Mouse (Mus musculus) stomach, postnatal 0 days (tissue): ENCODE measurements around the gene Uqcc1. TPM values are rescaled to one million over a fixed set of nuclear protein-coding genes. Genes with fewer than 3 reads are reported as not detected.
A peak's percentile ranks its signal among the peaks of the same experiment; 100 is the strongest.

ENCODE experiments used
- ATAC-seq: fragments of 200-750 bp; cut with Nextera tagmentation; 2 replicates; pipeline ENCODE4 v1.8.0; 2017; ENCODE audit not compliant: low FRiP score, low TSS enrichment
- DNase-seq: peaks from one replicate; pipeline ENCODE4 v3.0.0-alpha.2; 2016; ENCODE audit warnings: low spot score
- H3K27ac ChIP-seq: fragments of 300-500 bp; sonication (generic); replicated peaks from 2 replicates; pipeline ENCODE4 v1.5.1; 2014; ENCODE audit warnings: mild to moderate bottlenecking, control low read depth
- H3K27me3 ChIP-seq: fragments of 300-500 bp; sonication (generic); 2 replicates; pipeline ENCODE4 v1.6.1; 2014; ENCODE audit warnings: low read length; ENCODE audit not compliant: control insufficient read depth, insufficient read depth
- H3K36me3 ChIP-seq: fragments of 300-500 bp; sonication (generic); 2 replicates; pipeline ENCODE4 v1.6.1; 2014; ENCODE audit warnings: low read length, mixed read lengths; ENCODE audit not compliant: control insufficient read depth, insufficient read depth
- H3K4me1 ChIP-seq: fragments of 300-500 bp; sonication (generic); replicated peaks from 2 replicates; pipeline ENCODE4 v1.6.1; 2014; ENCODE audit warnings: antibody characterized with exemption; ENCODE audit not compliant: control insufficient read depth, insufficient read depth
- H3K4me2 ChIP-seq: fragments of 300-500 bp; sonication (generic); replicated peaks from 2 replicates; pipeline ENCODE4 v1.6.1; 2014; ENCODE audit warnings: low read depth, mild to moderate bottlenecking, control low read depth, moderate library complexity
- H3K4me3 ChIP-seq: fragments of 300-500 bp; sonication (generic); 2 replicates; pipeline ENCODE4 v1.5.1; 2014; ENCODE audit warnings: low read depth, low read length, control low read depth
- H3K9ac ChIP-seq: fragments of 300-500 bp; sonication (generic); 2 replicates; pipeline ENCODE4 v1.6.1; 2014; ENCODE audit warnings: mild to moderate bottlenecking, low read length, control low read depth, mixed read lengths
- H3K9me3 ChIP-seq: fragments of 300-500 bp; sonication (generic); 2 replicates; pipeline ENCODE4 v1.6.1; 2016; ENCODE audit warnings: low read length; ENCODE audit not compliant: control insufficient read depth
- CTCF ChIP-seq: IDR thresholded peaks from 2 replicates; pipeline ENCODE4 v1.5.1; 2016; ENCODE audit warnings: antibody characterized with exemption, low read depth, mild to moderate bottlenecking, moderate library complexity
- EP300 ChIP-seq: optimal IDR thresholded peaks from 2 replicates; pipeline ENCODE3; 2016; ENCODE audit warnings: antibody characterized with exemption
- WGBS: fragments of 180-500 bp; shearing (Covaris S2); extraction: QIAGEN DNeasy Blood & Tissue Kit; methylation state at CpG from one replicate; pipeline ENCODE4 v1.1.7; 2014; 5-methylcytosine and 5-hydroxymethylcytosine counted together
- polyA plus RNA-seq: library from polyadenylated mRNA; unstranded; fragments of >200 nt; fragmentation: Nextera tagmentation; extraction: Ambion mirVana; gene quantifications from 2 replicates; pipeline ENCODE4 v1.2.1, GENCODE M21; 2015

The Uqcc1 gene
- polyA plus RNA-seq, 1 experiment from 2014 or later: 41.9 TPM

DNA sequence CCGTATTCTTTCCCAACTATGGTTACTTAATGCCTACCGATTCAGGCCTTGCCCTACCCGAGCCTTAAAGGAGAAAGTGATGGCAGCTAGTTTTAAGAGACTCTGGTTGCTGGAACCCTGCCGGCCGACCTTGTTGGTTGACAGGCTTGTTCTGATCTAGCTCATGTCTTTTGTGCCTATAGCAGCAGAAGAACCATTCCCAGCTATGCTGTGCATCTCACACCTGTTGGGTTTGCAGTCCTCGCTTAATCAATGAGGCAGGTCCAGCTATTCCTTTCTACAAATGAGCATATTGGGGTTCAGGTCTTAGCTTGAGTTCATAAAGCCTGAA, 124.2 kb downstream of the Uqcc1 start:
- Histone ChIP-seq H3K4me2 (no peak overlapping the region), H3K9ac (no peak overlapping the region), H3K9me3 (no peaks in the 10 kb centered on the region), H3K4me3 (no peak overlapping the region), H3K27ac (no peak overlapping the region), H3K36me3 (no peaks in the 10 kb centered on the region), H3K4me1 (no peaks in the 10 kb centered on the region), H3K27me3 (no peaks in the 10 kb centered on the region)
- no peak for DNase-seq
- ATAC-seq: no peak
- TF ChIP-seq EP300: no peak
- 79% methylated on average over 6 of the region's 6 CpGs for WGBS

DNA sequence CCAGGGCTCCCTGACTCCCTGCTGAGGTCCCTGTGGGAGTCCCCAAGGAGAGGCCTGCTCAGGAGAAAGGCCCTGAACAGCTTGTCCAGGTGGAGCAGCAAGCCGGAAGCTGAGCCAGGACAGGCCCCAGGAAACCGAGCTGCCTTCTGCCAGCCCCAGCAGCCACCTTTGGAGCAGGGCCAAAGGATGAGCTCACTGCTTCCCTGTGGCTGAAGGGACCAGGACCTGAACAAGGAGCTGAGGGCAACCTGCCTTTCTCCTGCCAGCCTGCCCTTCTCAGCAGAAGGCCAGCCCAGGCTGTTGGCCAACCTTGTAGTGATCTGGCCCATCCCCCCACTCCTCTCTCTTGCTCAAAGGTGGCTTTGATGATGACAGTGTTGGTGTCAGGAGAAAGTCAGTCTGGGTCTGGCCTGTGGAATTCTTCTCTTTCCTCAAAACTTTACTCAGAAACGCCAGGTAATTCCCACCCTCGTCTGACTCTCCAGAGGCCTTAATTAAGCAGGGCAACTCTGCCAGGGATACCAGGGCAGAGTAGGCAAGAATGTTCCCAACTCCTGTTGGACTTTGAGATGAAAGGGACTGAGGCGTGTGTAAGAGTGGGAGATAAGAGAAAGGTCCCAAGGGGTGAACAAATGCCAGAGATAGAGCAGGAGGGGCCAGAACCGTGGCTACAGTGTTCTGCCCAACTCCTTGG, 124.7 kb downstream of the Uqcc1 start:
- Histone ChIP-seq H3K4me1 (no peaks in the 10 kb centered on the region), H3K27ac (no peak overlapping the region), H3K4me2 (no peak overlapping the region), H3K9ac (no peak overlapping the region), H3K27me3 (no peaks in the 10 kb centered on the region), H3K9me3 (no peaks in the 10 kb centered on the region), H3K36me3 (no peaks in the 10 kb centered on the region), H3K4me3 (no peak overlapping the region)
- 38% methylated on average over 6 of the region's 6 CpGs for WGBS
- ATAC-seq: peak; percentile 55; the same call in 1 of the 2 replicates
- peak; percentile 66 for DNase-seq
- TF ChIP-seq EP300: no peak
- TF ChIP-seq CTCF: no peak

DNA sequence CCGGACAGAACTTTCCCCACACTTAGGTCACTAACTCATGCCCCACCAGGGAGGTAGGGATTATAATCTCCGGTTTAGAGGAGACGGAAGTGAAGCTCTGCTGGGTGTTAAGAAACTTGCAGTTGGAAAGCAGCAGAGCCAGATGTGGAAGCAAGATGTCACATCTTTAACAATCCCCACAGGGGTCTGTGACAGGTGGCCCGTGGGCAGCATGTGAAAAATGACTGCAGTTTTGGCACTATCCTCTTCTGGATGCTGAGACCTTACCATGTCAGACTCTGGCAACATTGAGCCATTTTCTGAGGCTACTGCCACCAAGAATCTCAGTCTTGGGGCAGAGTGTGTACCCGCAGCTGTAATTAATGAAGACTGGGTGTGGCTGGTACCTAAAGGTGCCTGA, 126.1 kb downstream of the Uqcc1 start:
- 57% methylated on average over 5 of the region's 5 CpGs for WGBS
- no peak overlapping the region for H3K4me3 ChIP-seq
- H3K4me2 ChIP-seq: no peak overlapping the region
- H3K9ac ChIP-seq: no peak overlapping the region
- TF ChIP-seq EP300 (no peak), CTCF (no peak)
- no peak overlapping the region for H3K27ac ChIP-seq
- no peaks in the 10 kb centered on the region for H3K27me3 ChIP-seq
- ATAC-seq (no peak), DNase-seq (no peak)
- no peaks in the 10 kb centered on the region for H3K4me1 ChIP-seq
- no peaks in the 10 kb centered on the region for H3K9me3 ChIP-seq
- H3K36me3 ChIP-seq: no peaks in the 10 kb centered on the region

DNA sequence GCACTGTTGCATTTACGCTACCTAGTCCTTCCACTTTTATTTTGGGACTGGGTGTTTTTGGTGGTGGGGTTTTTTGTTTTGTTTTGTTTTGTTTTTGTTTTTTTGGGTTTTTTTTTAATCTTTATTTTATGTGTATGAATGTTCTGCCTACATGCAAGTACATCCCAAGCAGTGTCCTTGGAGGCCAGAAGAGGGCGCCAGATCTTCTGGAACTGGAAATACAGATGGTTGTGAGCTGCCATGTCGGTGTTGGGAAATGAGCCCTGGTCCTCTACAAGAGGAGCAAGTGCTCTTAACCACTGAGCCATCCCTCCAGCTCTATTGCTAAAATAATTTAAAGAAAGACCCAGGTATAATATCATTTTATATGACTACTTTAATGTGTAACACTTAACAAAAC, 127.3 kb downstream of the Uqcc1 start:
- no peak for TF ChIP-seq EP300
- peak; percentile 53 for TF ChIP-seq CTCF
- no peaks in the 10 kb centered on the region for H3K4me1 ChIP-seq
- H3K27me3 ChIP-seq: no peaks in the 10 kb centered on the region
- DNase-seq (no peak), ATAC-seq (no peak)
- H3K9ac ChIP-seq: no peak overlapping the region
- no peak overlapping the region for H3K27ac ChIP-seq
- H3K4me2 ChIP-seq: no peak overlapping the region
- H3K9me3 ChIP-seq: no peaks in the 10 kb centered on the region
- H3K36me3 ChIP-seq: no peaks in the 10 kb centered on the region
- no peak overlapping the region for H3K4me3 ChIP-seq
- 55% methylated on average over 3 of the region's 3 CpGs for WGBS

DNA sequence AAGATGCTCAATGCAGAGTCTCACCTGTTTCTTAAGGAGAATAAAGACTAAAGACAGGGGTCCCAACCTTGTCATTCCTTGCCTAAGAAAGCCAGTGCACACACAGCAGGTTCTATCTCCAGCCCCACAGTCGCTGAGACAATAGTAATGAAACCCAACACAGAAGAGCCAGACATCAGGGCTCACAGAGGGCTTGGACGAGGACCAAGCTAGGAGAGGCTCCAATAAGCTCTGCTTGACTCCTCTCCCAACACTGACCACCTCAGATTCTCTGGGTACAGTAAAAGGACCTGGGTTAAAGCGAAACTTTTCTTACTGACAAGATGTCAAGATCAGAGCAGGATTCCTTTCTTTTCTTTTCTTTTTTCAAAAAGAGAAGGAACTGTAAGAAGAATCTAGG, 131.5 kb downstream of the Uqcc1 start:
- WGBS: 50% methylated on average over 3 of the region's 3 CpGs
- Histone ChIP-seq H3K27me3 (no peaks in the 10 kb centered on the region), H3K4me3 (no peak overlapping the region), H3K36me3 (no peaks in the 10 kb centered on the region), H3K4me1 (no peaks in the 10 kb centered on the region), H3K27ac (no peak overlapping the region), H3K9me3 (no peaks in the 10 kb centered on the region), H3K9ac (no peak overlapping the region), H3K4me2 (no peak overlapping the region)
- TF ChIP-seq CTCF (no peak), EP300 (no peak)
- DNase-seq (no peak), ATAC-seq (no peak)

Other genes with a start within 250 kb of the Uqcc1 start
- gene Trpc4ap, start 237.9 kb downstream of the Uqcc1 start, polyA plus RNA-seq: 66.5 and 68.4 TPM in 2 replicates
- gene Edem2, start 200.8 kb downstream of the Uqcc1 start, polyA plus RNA-seq: 64.9 and 65.7 TPM in 2 replicates
- not detected in 2 replicates for gene Gm17581, start 194.4 kb downstream of the Uqcc1 start, polyA plus RNA-seq
- 12.2 and 14.3 TPM in 2 replicates for gene Procr, start 179.2 kb downstream of the Uqcc1 start, polyA plus RNA-seq
- 0.21 and 0.23 TPM in 2 replicates for gene Mmp24, start 155.0 kb downstream of the Uqcc1 start, polyA plus RNA-seq
- 26.8 and 29.8 TPM in 2 replicates for gene BC029722, start 110.9 kb downstream of the Uqcc1 start, polyA plus RNA-seq
- gene Eif6, start 103.4 kb downstream of the Uqcc1 start, polyA plus RNA-seq: 310 and 318 TPM in 2 replicates
- gene Fam83c, start 95.5 kb downstream of the Uqcc1 start, polyA plus RNA-seq: 2.7 and 4.4 TPM in 2 replicates
- gene Gm15557, start 10.4 kb upstream of the Uqcc1 start, polyA plus RNA-seq: not detected in 2 replicates
- 1.6 and 1.8 TPM in 2 replicates for gene Gdf5, start 15.1 kb upstream of the Uqcc1 start, polyA plus RNA-seq
- 4.0 and 4.6 TPM in 2 replicates for gene Cep250, start 26.1 kb upstream of the Uqcc1 start, polyA plus RNA-seq
- gene 6430550D23Rik, start 77.7 kb upstream of the Uqcc1 start, polyA plus RNA-seq: 0.65 and 0.76 TPM in 2 replicates
- gene Ergic3, start 77.7 kb upstream of the Uqcc1 start, polyA plus RNA-seq: 138 and 144 TPM in 2 replicates
- gene Fer1l4, start 122.6 kb upstream of the Uqcc1 start, polyA plus RNA-seq: 10.1 and 11.7 TPM in 2 replicates
- 2.7 and 3.0 TPM in 2 replicates for gene Spag4, start 134.9 kb upstream of the Uqcc1 start, polyA plus RNA-seq
- gene Cpne1, start 181.7 kb upstream of the Uqcc1 start, polyA plus RNA-seq: 24.7 and 27.2 TPM in 2 replicates
- gene Rbm12, start 181.7 kb upstream of the Uqcc1 start, polyA plus RNA-seq: 8.0 and 8.8 TPM in 2 replicates
- gene Gm28036, start 196.8 kb upstream of the Uqcc1 start, polyA plus RNA-seq: 4.3 and 5.1 TPM in 2 replicates
- gene Romo1, start 213.7 kb upstream of the Uqcc1 start, polyA plus RNA-seq: 378 and 415 TPM in 2 replicates
- gene Nfs1, start 213.9 kb upstream of the Uqcc1 start, polyA plus RNA-seq: 40.3 and 43.5 TPM in 2 replicates
- gene Rbm39, start 249.9 kb upstream of the Uqcc1 start, polyA plus RNA-seq: 335 and 349 TPM in 2 replicates